Mouse (Mus musculus) C2C12 (cell line): Measurements from ENCODE around the gene Cldn10.

Source experiments
- CTCF ChIP-seq: IDR thresholded peaks from one replicate; pipeline ENCODE4 v1.5.1; 2011; ENCODE audit not compliant: control insufficient read depth, insufficient read depth, insufficient read length
- MAX ChIP-seq: IDR thresholded peaks from one replicate; pipeline ENCODE4 v1.6.1; 2011; ENCODE audit warnings: mild to moderate bottlenecking, control low read depth

DNA sequence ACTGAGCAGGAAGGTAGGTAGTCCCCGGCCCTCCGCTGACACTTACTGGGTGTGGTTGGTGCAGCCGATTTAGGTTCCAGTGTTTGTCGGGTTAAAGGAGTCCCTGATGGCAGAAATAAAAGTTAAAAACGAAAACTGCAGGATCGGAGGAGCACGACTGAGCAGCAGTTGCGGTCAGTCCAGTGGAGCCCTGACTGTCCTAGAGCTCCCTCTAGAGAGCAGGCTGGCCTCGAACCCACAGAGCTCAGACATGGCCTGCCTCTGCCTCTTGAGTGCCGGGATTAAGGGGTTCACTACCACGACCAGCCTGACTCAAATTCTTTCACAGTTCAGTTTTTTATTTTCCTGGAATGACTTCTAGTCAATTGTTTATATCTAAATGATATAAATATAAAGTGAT, 112.2 kb downstream of the Cldn10 start:
- TF ChIP-seq CTCF (no peak), MAX (no peak)
